Mouse (Mus musculus) limb, embryonic 14.5 days (tissue): ENCODE data around the gene N6amt1. TPM values are rescaled to one million over a fixed set of nuclear protein-coding genes. Genes with fewer than 3 reads are reported as not detected.

Experiments
- ATAC-seq: fragments of 200-750 bp; cut with Nextera tagmentation; 2 replicates; pipeline ENCODE4 v1.8.0; 2017; ENCODE audit warnings: low read depth, moderate number of reproducible peaks, moderate TSS enrichment; ENCODE audit not compliant: low FRiP score
- DNase-seq: peaks from one replicate; pipeline ENCODE4 v3.0.0-alpha.2; 2015; ENCODE audit warnings: low spot score
- H3K27ac ChIP-seq: fragments of 300-500 bp; sonication (generic); replicated peaks from 2 replicates; pipeline ENCODE4 v1.5.1; 2014; ENCODE audit warnings: low read depth, mild to moderate bottlenecking, low read length, moderate library complexity, mixed read lengths
- H3K27me3 ChIP-seq: fragments of 300-500 bp; sonication (generic); 2 replicates; pipeline ENCODE4 v1.6.1; 2014; ENCODE audit warnings: low read length, mixed read lengths; ENCODE audit not compliant: control insufficient read depth, insufficient read depth
- H3K36me3 ChIP-seq: fragments of 300-500 bp; sonication (generic); 2 replicates; pipeline ENCODE4 v1.6.1; 2014; ENCODE audit warnings: mild to moderate bottlenecking, low read length, moderate library complexity, mixed read lengths; ENCODE audit not compliant: control insufficient read depth, insufficient read depth
- H3K4me1 ChIP-seq: fragments of 300-500 bp; sonication (generic); 2 replicates; pipeline ENCODE4 v1.6.1; 2014; ENCODE audit warnings: antibody characterized with exemption, low read length, mixed read lengths; ENCODE audit not compliant: control insufficient read depth, insufficient read depth
- H3K4me2 ChIP-seq: fragments of 300-500 bp; sonication (generic); replicated peaks from 2 replicates; pipeline ENCODE4 v1.6.1; 2014; ENCODE audit warnings: low read depth, mild to moderate bottlenecking, low read length, moderate library complexity; ENCODE audit not compliant: severe bottlenecking
- H3K4me3 ChIP-seq: fragments of 300-500 bp; sonication (generic); replicated peaks from 2 replicates; pipeline ENCODE4 v1.5.1; 2014; ENCODE audit warnings: low read length
- H3K9ac ChIP-seq: fragments of 300-500 bp; sonication (generic); 2 replicates; pipeline ENCODE4 v1.6.1; 2014; ENCODE audit warnings: mild to moderate bottlenecking, low read depth, low read length, moderate library complexity; ENCODE audit not compliant: severe bottlenecking
- H3K9me3 ChIP-seq: fragments of 300-500 bp; sonication (generic); 2 replicates; pipeline ENCODE4 v1.6.1; 2016; ENCODE audit warnings: low read length; ENCODE audit not compliant: control insufficient read depth
- POLR2A ChIP-seq: fragments of 200-500 bp; IDR thresholded peaks from 2 replicates; pipeline ENCODE4 v1.8.0; 2012; ENCODE audit warnings: inconsistent platforms, mild to moderate bottlenecking, moderate library complexity, borderline replicate concordance; ENCODE audit not compliant: insufficient read depth, insufficient read length; ENCODE audit errors: extremely low read depth
- WGBS: fragments of 180-500 bp; shearing (Covaris S2); extraction: QIAGEN DNeasy Blood & Tissue Kit; methylation state at CpG from one replicate; pipeline ENCODE4 v1.1.7; 2014; 5-methylcytosine and 5-hydroxymethylcytosine counted together
- polyA plus RNA-seq, 2 experiments: library from polyadenylated mRNA; depleted of rRNA in 1 of 2; stranded (reverse) in 1 of 2; unstranded in 1 of 2; fragments of >200 nt; fragmentation: Nextera tagmentation in 1 of 2; extraction: Ambion mirVana in 1 of 2; gene quantifications; 2 replicates each; pipeline versions ENCODE4 v1.2.1 to v1.2.3; 2012 to 2014

N6amt1 gene
- 22.6 and 25.7 TPM in 2 replicates for polyA plus RNA-seq (2012; rRNA removed)
- 24.1 and 24.6 TPM in 2 replicates for polyA plus RNA-seq (2014; fragmentation: Nextera tagmentation; extraction: Ambion mirVana)

DNA sequence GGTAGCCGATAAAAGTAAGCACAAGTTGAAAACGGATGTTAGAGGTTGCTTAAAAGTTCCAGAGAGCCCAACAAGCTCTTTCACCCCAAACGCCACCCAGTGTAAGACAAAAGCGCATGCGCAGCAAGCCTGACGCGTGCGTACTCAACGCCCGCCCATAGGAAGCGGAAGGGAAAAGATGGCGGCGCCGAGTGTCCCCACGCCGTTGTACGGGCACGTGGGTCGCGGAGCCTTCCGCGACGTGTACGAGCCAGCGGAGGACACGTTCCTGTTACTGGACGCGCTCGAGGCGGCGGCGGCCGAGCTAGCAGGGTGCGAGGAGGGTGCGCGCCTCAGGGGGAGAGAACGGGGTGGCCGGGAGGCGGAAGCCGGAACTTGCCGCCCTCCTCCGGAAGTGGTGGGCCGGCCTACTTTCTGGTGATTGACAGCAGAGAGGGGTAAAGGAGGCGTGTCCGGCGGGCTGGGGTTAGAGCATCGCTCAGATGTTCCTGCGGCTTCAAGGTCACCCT is at the start of gene N6amt1:
N6amt1 (plus strand) TSS at position 111 of the 509 bp plus-strand sequence.
- peak; percentile 78; the same call in 1 of the 2 replicates for TF ChIP-seq POLR2A
- peak; percentile 99 for ATAC-seq
- WGBS = under 1% methylated on average over 39 of the region's 48 CpGs

GRCm38 (mm10) chr16:87305251-87306011 is 48.6 kb upstream of the N6amt1 start:
- no peak for TF ChIP-seq POLR2A
- DNase-seq (no peak), ATAC-seq (no peak)
- H3K27ac ChIP-seq = no peak overlapping the region
- WGBS = 79% methylated on average over 11 of the region's 11 CpGs
- no peaks in the 10 kb centered on the region for H3K4me1 ChIP-seq
- no peak overlapping the region for H3K4me2 ChIP-seq
- no peaks in the 10 kb centered on the region for H3K27me3 ChIP-seq
- no peaks in the 10 kb centered on the region for H3K36me3 ChIP-seq
- no peak overlapping the region for H3K9ac ChIP-seq
- no peak overlapping the region for H3K4me3 ChIP-seq
- no peaks in the 10 kb centered on the region for H3K9me3 ChIP-seq

More for the DNA sequence above, at the start of gene N6amt1:
- Histone ChIP-seq H3K36me3 (peaks cover 24% of the 10 kb centered on the region), H3K27ac (peak within 1 kb of the TSS; percentile 88), H3K9me3 (peaks cover 5% of the 10 kb centered on the region; the same call in 1 of the 2 replicates), H3K4me3 (peak within 1 kb of the TSS; percentile 56), H3K4me2 (peak within 1 kb of the TSS; percentile 47), H3K27me3 (no peaks in the 10 kb centered on the region), H3K4me1 (0 out of 2 replicates have a peak, but pooled peaks cover 5% of the 10 kb centered on the region), H3K9ac (peak within 1 kb of the TSS; percentile 67)
- DNase-seq = peak; percentile 95

- Histone ChIP-seq H3K36me3 (no peaks in the 10 kb centered on the region), H3K4me3 (no peak overlapping the region), H3K27me3 (no peaks in the 10 kb centered on the region), H3K27ac (no peak overlapping the region), H3K9ac (no peak overlapping the region), H3K4me2 (no peak overlapping the region), H3K4me1 (no peaks in the 10 kb centered on the region), H3K9me3 (no peaks in the 10 kb centered on the region)
- 69% methylated on average over 10 of the region's 10 CpGs for WGBS
- DNase-seq (no peak), ATAC-seq (no peak)
- TF ChIP-seq POLR2A = no peak
Measured at GRCm38 (mm10) chr16:87307109-87307735, 46.8 kb upstream of the N6amt1 start.

DNA sequence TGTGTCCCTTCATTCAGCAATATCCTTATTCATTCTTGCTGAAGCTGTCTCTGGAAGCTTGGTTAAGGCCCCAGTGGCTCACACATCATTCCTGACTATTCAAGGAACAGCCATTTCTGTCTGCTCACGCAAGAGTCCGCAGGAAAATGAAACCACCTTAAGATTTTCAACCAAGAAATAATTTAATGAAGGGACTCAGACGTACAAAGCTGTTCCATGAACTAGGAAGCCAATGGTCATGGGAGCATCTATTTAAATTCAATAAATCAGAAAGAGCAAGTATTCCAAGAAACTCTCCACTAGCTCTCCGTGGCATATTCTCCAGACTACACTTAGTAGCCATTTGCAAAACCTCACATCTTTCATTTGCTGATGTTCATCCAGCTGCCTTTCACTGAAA is 43.3 kb upstream of the N6amt1 start:
- DNase-seq (no peak), ATAC-seq (no peak)
- Histone ChIP-seq H3K27ac (no peak overlapping the region), H3K9ac (no peak overlapping the region), H3K4me2 (no peak overlapping the region), H3K27me3 (no peaks in the 10 kb centered on the region), H3K4me3 (no peak overlapping the region), H3K9me3 (no peaks in the 10 kb centered on the region), H3K4me1 (no peaks in the 10 kb centered on the region), H3K36me3 (no peaks in the 10 kb centered on the region)
- no peak for TF ChIP-seq POLR2A
- WGBS = 88% methylated on average over 4 of the region's 4 CpGs

- H3K9ac ChIP-seq = no peak overlapping the region
- H3K36me3 ChIP-seq = no peaks in the 10 kb centered on the region
- H3K4me2 ChIP-seq = no peak overlapping the region
- DNase-seq (no peak), ATAC-seq (no peak)
- TF ChIP-seq POLR2A = no peak
- H3K4me1 ChIP-seq = peaks cover 19% of the 10 kb centered on the region
- 76% methylated on average over 5 of the region's 5 CpGs for WGBS
- no peaks in the 10 kb centered on the region for H3K27me3 ChIP-seq
- peak overlapping the region; percentile 53; the same call in 1 of the 2 replicates for H3K27ac ChIP-seq
- H3K4me3 ChIP-seq = no peak overlapping the region
- no peaks in the 10 kb centered on the region for H3K9me3 ChIP-seq
Measured at GRCm38 (mm10) chr16:87318200-87318811, 35.7 kb upstream of the N6amt1 start.
